Mouse (Mus musculus): ENCODE data around the gene Cyb561.
A peak's percentile ranks its signal among the peaks of the same experiment; 100 is the strongest.

Gene Cyb561

DNA sequence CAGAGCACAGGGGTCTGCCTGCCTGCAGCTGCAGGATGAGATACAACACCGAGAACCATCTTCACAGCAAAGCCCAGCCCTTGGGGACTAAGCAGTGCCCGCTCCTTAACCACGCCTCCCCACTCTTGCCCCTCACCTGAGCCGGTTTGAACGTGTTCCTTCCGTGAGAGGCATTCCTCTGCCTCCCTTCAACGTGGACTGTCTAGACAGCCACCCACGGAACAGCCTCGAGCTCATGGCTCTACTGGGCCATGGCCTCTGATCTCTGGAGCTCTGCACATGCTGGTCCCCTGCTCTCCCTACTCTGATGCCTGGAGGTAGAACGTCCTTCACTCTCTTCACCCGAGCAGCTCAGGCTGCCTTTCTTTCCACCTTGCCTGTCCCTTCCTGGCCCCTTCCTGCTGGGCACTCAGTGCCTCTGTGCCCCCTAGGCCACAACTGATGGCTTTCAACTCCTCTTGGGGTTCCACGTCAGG is at the start of gene Cyb561:
TSS of gene Cyb561 (minus strand) at position 426 of the 476 bp plus-strand sequence.
- DNase-seq (ENCODE audit: low spot score), result no peak

- DNase-seq (ENCODE audit: low spot score), result peak; percentile 41
Measured at GRCm38 (mm10) chr11:106001718-106002117, 48.6 kb upstream of the Cyb561 start.

DNA sequence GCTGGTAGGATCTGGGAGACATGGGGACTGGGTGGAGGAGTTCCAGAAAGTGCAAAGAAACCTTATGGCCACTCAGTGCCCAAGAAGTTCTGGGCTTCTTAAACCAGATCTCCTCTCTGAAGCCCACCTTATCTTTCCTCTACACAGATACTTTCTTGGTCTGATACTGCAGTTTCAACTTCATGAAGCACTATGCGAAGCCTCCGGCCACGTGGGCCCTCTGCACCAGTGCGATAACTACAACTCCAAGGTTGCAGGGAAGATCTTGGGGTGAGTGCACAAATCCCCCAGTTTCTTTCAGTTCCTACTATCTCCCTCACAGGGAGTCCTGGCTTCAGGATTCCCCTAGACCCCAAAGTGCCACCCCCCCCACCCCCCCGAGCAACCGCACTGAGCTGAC is 46.9 kb upstream of the Cyb561 start:
- DNase-seq (ENCODE audit: low spot score), result no peak

DNA sequence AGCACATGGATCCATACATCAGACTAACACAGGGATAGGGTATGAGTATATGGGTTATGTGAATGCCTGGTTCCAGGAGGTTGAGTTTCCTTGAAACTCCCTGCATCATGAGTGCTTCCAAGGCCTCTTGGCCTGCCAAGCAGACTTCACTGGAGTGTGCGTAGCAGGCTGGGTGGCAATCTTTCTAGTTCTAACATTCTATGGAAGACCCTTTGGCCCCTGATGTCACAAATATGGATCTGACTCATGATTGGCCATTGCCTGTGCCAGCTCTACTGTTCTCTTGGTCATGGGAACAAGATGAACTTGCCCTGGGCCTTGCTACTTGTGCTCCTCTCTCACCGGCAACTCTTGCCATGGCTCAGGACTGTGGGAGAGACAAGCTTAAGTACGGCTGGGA is 41.2 kb upstream of the Cyb561 start, which contains the start of gene Ace3:
TSS of gene Ace3 (plus strand) at position 301 of the 400 bp plus-strand sequence.
- DNase-seq (ENCODE audit: low spot score), result no peak

DNA sequence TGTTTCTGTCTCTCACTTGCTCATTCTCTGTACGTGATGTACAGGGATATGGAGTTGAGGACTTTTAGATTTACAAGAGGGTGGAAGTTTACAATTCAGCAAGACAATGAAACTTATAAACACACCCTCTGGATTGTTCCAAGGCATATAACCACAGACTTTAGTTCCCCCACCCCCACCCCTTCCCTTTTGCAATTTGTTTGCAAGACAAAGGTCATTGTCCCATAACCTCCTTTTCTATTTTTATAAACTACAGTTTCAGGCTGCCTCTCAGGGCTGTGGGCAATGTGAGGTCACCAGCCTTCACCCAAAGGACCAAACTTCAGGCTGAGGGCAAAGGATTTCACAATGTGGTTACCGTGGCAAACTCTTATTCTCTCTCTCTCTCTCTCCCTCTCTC is 37.1 kb upstream of the Cyb561 start:
- no peak for DNase-seq (ENCODE audit: low spot score)

- DNase-seq (ENCODE audit: low spot score), result no peak
Measured at GRCm38 (mm10) chr11:105989446-105989845, 36.3 kb upstream of the Cyb561 start.

DNA sequence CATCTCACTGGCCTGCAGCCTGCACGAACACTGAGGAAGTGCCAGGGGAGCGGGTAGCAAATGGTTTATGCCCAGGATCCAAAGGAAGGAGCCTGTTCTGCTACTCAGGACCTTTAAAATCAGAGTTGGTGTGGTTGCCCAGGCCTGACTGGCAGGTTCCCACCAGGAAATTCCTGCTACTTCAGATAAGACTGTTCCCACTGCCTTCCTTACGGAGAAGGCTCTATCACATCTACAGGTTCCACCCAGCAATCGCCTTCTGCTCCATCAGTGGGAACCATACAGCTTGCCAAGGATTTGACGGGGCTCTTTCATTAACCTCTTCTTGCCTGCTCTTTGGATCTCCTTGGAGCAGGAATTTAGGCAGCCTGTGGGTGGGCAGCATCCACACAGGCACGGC is 34.3 kb upstream of the Cyb561 start:
- DNase-seq (ENCODE audit: low spot score), result no peak

DNA sequence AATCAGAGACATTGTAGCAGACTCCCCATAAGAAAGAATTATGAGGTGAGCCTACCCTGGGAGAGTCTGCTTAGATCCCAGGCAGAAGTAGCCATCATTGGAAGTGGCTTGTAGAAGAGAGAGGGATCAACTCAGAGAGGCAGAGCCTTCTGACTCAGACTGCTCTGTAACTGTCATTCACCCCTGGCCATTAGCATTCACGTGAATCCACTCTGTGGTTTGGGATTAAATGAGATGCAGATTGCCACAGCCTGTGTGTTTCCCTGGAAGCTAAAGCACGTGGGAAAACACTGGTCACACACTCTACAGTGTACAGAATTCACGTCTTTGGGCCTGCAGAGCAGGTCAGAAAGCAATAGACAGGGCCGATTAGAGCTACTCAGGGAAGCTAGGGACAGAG is 31.3 kb upstream of the Cyb561 start:
- DNase-seq (ENCODE audit: low spot score), result no peak

GRCm38 (mm10) chr11:105978634-105979033 is 25.5 kb upstream of the Cyb561 start:
- no peak for DNase-seq (ENCODE audit: low spot score)

- no peak for DNase-seq (ENCODE audit: low spot score)
Measured at GRCm38 (mm10) chr11:105978232-105978631, 25.1 kb upstream of the Cyb561 start.

DNA sequence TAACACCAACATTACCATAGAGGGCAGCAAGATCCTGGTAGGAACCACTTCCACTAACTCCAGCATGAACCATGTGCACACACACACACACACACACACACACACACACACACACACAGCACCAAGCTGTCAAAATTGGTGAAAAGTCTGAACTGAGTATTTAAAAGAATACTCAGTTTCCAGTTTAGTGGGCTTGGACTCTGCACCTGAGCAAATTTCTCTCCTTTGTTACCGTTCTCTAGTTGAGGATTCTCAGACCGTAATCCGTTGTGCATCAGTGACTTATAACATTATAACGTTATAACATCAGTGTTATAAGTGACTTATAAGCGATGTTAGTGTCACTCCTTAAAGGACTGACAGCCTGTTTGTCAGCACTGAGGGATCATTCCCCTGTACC is 22.5 kb upstream of the Cyb561 start:
- no peak for DNase-seq (ENCODE audit: low spot score)

GRCm38 (mm10) chr11:105975050-105975449 is 21.9 kb upstream of the Cyb561 start:
- no peak for DNase-seq (ENCODE audit: low spot score)

DNA sequence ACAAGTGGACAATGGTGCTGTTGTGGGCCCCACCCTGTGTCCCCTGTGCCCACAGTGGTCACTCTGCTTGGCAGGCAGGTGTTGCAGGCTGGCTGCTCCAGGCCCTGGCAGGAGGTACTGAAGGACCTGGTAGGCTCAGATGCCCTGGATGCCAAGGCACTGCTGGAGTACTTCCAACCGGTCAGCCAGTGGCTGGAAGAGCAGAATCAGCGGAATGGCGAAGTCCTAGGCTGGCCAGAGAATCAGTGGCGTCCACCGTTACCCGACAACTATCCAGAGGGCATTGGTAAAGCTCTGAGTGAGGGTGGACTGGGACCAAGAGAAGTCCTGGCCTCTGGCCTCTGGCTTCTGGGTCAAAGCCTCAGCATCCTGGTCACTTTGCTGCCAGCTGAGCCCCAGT is 21.5 kb upstream of the Cyb561 start:
- no peak for DNase-seq (ENCODE audit: low spot score)

DNA sequence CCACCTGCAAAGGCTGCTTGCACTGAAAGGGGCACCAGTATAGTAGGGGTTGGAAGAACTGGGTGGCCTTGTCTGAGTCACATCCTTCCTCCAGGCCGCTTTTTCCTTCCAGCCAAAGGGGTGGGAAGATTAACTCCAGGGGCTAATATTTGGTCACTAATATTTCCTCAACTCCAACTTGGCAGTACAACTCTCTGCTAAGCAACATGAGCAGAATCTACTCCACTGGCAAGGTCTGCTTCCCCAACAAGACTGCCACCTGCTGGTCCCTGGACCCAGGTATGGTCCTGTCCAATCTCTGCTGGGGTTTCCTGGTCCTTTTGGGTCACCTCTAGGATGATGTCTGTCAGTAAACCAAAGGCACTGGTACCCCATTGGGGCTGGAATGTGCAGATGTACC is 16.4 kb upstream of the Cyb561 start:
- no peak for DNase-seq (ENCODE audit: low spot score)

DNA sequence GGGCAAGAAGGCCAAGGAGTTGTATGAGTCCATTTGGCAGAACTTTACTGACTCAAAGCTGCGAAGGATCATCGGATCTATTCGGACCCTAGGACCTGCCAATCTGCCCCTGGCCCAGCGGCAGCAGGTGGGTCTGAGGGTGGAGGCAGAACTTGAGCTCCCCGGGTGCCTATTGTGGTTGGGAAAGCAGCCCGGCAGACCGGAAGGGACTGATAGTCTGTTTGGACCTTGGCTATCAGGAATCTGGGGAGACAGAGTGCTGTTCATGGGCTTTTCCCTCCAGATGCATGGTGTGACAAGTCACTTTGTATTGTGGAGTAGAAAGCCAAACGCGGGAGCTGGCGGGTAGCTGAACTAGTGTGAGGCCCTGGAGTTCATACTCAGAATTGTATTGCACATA is 15.8 kb upstream of the Cyb561 start:
- DNase-seq (ENCODE audit: low spot score), result no peak

- no peak for DNase-seq (ENCODE audit: low spot score)
Measured at GRCm38 (mm10) chr11:105967741-105968574, 14.8 kb upstream of the Cyb561 start, which contains the start of gene Ace. Ace (plus strand) TSS chr11:105967945.

- no peak for DNase-seq (ENCODE audit: low spot score)
Measured at GRCm38 (mm10) chr11:105966288-105966687, 13.2 kb upstream of the Cyb561 start.

- DNase-seq (ENCODE audit: low spot score), result no peak
Measured at GRCm38 (mm10) chr11:105964691-105965090, 11.6 kb upstream of the Cyb561 start.

- peak; percentile 39 for DNase-seq (ENCODE audit: low spot score)
Measured at GRCm38 (mm10) chr11:105959355-105959754, 6.2 kb upstream of the Cyb561 start.

GRCm38 (mm10) chr11:105958566-105958965 is 5.4 kb upstream of the Cyb561 start:
- no peak for DNase-seq (ENCODE audit: low spot score)

DNA sequence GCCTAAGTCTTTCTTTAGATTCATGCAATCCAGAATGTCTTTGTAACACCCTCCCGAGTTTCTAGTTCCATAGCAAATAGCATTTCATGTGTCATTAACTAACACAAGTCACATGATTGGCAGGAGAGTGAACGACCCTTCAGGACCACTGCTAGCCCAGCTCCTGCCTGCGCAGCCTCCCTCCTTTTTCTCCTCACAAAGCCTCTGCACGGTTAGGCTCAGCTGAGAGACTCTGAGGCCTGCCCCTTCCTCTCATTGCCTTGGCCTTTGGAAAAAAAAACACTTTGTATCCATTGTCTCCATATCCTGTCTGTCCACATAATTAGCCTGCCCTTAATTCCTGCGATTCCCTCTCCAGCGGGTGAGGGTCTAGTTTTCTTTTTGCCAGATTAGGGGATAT is 4.4 kb upstream of the Cyb561 start:
- no peak for DNase-seq (ENCODE audit: low spot score)

DNA sequence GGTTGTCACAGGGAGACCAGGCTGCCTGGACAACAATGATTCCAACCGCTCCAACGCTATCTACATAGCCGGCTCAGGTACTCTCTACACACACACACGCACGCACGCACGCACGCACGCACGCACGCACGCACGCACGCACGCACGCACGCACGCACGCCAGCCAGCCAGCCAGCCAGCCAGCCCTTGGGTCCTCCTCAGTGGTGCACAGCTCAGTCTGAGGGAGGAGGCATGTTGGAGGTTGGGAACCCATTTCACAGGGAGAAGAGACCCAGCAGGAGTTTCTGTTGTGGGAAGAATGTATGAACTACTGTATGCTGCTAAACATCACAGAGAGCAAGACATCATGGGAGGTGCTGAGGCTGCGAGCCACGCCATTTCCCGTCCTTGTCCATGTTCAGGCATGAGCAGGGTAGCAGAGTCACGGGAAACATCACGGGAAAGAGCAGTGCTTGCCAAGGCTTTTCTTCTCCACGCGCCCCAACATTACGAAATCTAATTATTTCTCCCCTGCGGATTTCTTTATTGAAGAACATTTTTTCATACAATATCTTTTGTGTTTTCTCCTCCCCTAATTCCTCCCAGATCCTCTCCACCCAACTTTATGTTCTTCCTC is 2.8 kb upstream of the Cyb561 start:
- no peak for DNase-seq (ENCODE audit: low spot score)

DNA sequence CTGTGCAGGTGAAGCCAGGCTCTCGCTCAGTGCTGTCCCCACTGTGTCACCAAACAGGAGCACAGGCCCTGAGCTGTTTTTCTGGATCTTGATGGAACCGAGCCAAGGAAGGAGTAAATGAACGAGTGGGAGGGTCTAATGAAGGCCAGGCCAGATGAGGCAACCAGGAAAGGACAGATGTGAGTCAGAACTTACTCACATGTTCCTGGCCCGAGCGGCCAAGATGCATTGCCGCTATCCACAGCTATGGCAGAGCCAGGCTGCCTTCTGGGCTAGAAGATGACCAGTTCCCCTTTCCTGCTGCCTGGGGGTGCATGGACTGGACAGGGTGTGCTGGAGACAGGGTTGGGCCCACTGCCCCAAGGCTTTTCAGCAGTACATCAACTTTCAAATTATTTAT is 266 bp upstream of the Cyb561 start:
- no peak for DNase-seq (ENCODE audit: low spot score)

All from layer of hippocampus, adult 11-12 months (tissue).